Mouse (Mus musculus): ENCODE data around the gene Spin1.

DNA sequence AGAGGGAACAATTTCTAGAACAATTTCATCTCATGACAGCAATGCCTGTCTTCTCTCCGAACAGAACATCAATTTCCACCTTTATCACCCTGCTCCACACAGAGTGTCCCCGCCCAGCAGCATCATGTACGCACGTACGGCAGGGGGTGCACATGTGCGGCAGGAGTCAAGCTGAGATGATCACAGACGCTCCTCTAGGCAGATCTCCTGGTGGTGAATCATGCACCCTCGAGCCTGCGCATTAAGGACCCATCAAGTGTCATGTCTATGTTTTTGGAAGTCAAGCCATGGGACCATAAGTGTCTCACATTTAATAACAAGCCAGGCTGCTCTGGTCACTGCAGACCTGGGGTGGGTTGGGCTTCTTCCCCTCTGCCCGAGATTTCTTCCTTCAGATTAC is 78.3 kb downstream of the Spin1 start:
- TF ChIP-seq CTCF (IDR thresholded peaks at IDR 0.05) = peak; percentile 57
- TF ChIP-seq EP300 (IDR thresholded peaks at IDR 0.05) = no peak

All from lung, postnatal 0 days (tissue).